Comparison of ENCODE assay signal across 24 mouse cellular contexts in genomic region chr5:53261999-53262398, GRCm38 (mm10).
"Had no signal": no experiment of that assay in that cellular context is flagged by ENCODE, and none has a peak within 500 bp of the region (broad histone marks: within the 10 kb centered on the region; RNA-seq: fewer than 3 reads in every experiment).

No protein-coding gene starts in this region.

- H3K27me3 ChIP-seq: hindbrain, embryonic 15.5 days had no signal

- H3K9ac ChIP-seq: heart, embryonic 13.5 days; heart, embryonic 15.5 days; hindbrain, embryonic 13.5 days; hindbrain, embryonic 15.5 days; kidney, embryonic 15.5 days; limb, embryonic 13.5 days; limb, embryonic 15.5 days; liver, embryonic 12.5 days; liver, embryonic 14.5 days had no signal

- DNase-seq: heart, adult 11 months; heart, postnatal 14 days; heart, postnatal 36 days; kidney, adult 11 months; kidney, adult 2 months; kidney, adult 9 months; kidney, postnatal 14 days; kidney, postnatal 36 days; layer of hippocampus, adult 9-11 months; layer of hippocampus, postnatal 36 days; left cerebral cortex, postnatal 4 days had no signal

- H3K4me2 ChIP-seq: heart, embryonic 13.5 days; heart, embryonic 15.5 days; hindbrain, embryonic 13.5 days; hindbrain, embryonic 15.5 days; kidney, embryonic 15.5 days; limb, embryonic 13.5 days; limb, embryonic 15.5 days; liver, embryonic 12.5 days had no signal

- H3K9me3 ChIP-seq: heart, embryonic 10.5 days; heart, embryonic 13.5 days; heart, embryonic 15.5 days; hindbrain, embryonic 13.5 days; hindbrain, embryonic 15.5 days; kidney, embryonic 15.5 days; limb, embryonic 13.5 days; limb, embryonic 15.5 days; liver, embryonic 12.5 days had no signal

- H3K27ac ChIP-seq: heart, embryonic 10.5 days; heart, embryonic 13.5 days; heart, embryonic 15.5 days; hindbrain, embryonic 13.5 days; hindbrain, embryonic 15.5 days; hindbrain, postnatal 0 days; kidney, embryonic 15.5 days; kidney, postnatal 0 days; limb, embryonic 13.5 days; limb, embryonic 15.5 days; liver, embryonic 12.5 days; liver, embryonic 14.5 days had no signal

- ATAC-seq: hindbrain, postnatal 0 days; intestine, embryonic 16.5 days; liver, embryonic 12.5 days had no signal

- H3K4me3 ChIP-seq: heart, embryonic 10.5 days; heart, embryonic 13.5 days; heart, embryonic 15.5 days; hindbrain, embryonic 13.5 days; hindbrain, embryonic 15.5 days; kidney, embryonic 15.5 days; limb, embryonic 13.5 days; limb, embryonic 15.5 days; liver, embryonic 12.5 days had no signal

- H3K36me3 ChIP-seq: heart, embryonic 10.5 days; heart, embryonic 13.5 days; heart, embryonic 15.5 days; hindbrain, embryonic 13.5 days; hindbrain, embryonic 15.5 days; kidney, embryonic 15.5 days; limb, embryonic 13.5 days; limb, embryonic 15.5 days; liver, embryonic 12.5 days had no signal
